Mouse (Mus musculus): ENCODE results near the gene Odf4. TPM values are rescaled to one million over a fixed set of nuclear protein-coding genes. Genes with fewer than 3 reads are reported as not detected.
"Not testable (repeated sequence)": the region's sequence is repeated elsewhere in the genome, so short reads cannot be mapped to it uniquely, and the experiment has no call there.

The Odf4 gene
- polyA plus RNA-seq, 1 experiment from 2014 or later: not detected

- ATAC-seq (no peak), DNase-seq (ENCODE audit: low spot score) (no peak)
- H3K9me3 ChIP-seq (replicated peaks; ENCODE audit: control insufficient read depth, low read length): no peaks in the 10 kb centered on the region
- no peaks in the 10 kb centered on the region for H3K36me3 ChIP-seq (ENCODE audit: control insufficient read depth, insufficient read depth, low read length)
- no peak overlapping the region for H3K4me2 ChIP-seq (ENCODE audit: low read length)
- WGBS: 61% methylated on average over 1 of the region's 1 CpGs
- no peak overlapping the region for H3K27ac ChIP-seq (ENCODE audit: low read depth, low read length)
- no peak overlapping the region for H3K4me3 ChIP-seq (ENCODE audit: low read depth, low read length)
- H3K27me3 ChIP-seq (replicated peaks; ENCODE audit: control insufficient read depth, insufficient read depth, low read length): no peaks in the 10 kb centered on the region
- H3K9ac ChIP-seq (ENCODE audit: low read length): no peak overlapping the region
- H3K4me1 ChIP-seq (ENCODE audit: control insufficient read depth, insufficient read depth, low read length): peaks cover 7% of the 10 kb centered on the region; the same call in 1 of the 2 replicates
These were observed 39.7 kb upstream of the Odf4 start for GRCm38 (mm10) chr11:68966554-68966953.

DNA sequence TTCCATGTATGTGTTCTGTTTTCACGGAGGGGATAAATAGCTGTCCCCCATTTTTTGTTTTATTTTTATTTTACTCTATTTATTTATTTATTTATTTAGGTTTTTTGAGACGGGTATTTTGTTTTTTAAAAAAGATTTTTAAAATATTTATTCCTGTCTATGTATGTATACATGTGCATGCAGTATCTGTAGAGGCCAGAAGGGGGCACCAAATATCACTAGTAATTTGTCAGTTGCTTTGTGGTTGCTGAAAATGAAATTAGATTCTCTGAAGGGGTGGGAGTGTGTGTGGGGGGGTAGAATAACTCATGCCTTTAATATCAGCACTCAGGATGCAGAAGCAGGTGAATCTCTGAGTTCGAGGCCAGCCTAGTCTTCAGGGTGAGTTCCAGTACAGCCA lies 39.0 kb upstream of the Odf4 start:
- H3K4me1 ChIP-seq (ENCODE audit: control insufficient read depth, insufficient read depth, low read length): peaks cover 7% of the 10 kb centered on the region; the same call in 1 of the 2 replicates
- H3K9me3 ChIP-seq (replicated peaks; ENCODE audit: control insufficient read depth, low read length): no peaks in the 10 kb centered on the region
- ATAC-seq (no peak), DNase-seq (ENCODE audit: low spot score) (peak; percentile 75)
- no peaks in the 10 kb centered on the region for H3K27me3 ChIP-seq (replicated peaks; ENCODE audit: control insufficient read depth, insufficient read depth, low read length)
- H3K27ac ChIP-seq (ENCODE audit: low read depth, low read length): no peak overlapping the region
- H3K4me2 ChIP-seq (ENCODE audit: low read length): no peak overlapping the region
- H3K36me3 ChIP-seq (ENCODE audit: control insufficient read depth, insufficient read depth, low read length): no peaks in the 10 kb centered on the region
- no peak overlapping the region for H3K9ac ChIP-seq (ENCODE audit: low read length)
- WGBS: 36% methylated on average over 3 of the region's 3 CpGs
- no peak overlapping the region for H3K4me3 ChIP-seq (ENCODE audit: low read depth, low read length)

DNA sequence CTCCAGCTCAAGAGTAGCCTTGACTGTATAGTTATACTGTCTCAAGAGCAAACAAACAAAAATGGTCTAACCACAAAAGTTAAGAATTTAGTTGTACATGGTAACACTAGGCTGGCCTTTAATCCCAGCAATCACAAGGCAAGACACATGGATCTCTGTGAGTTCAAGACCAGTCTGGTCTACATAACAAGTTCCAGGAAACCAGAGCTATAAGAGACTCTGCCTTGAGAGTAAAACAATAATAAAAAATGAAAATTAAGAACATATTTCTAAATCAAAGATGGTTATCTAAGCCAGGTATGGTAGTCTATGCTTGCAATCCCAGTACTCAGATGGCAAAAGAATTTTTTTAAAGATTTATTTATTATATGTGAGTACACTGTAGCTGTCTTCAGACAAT lies 38.2 kb upstream of the Odf4 start:
- H3K9me3 ChIP-seq (replicated peaks; ENCODE audit: control insufficient read depth, low read length): no peaks in the 10 kb centered on the region
- H3K27me3 ChIP-seq (replicated peaks; ENCODE audit: control insufficient read depth, insufficient read depth, low read length): no peaks in the 10 kb centered on the region
- H3K4me3 ChIP-seq (ENCODE audit: low read depth, low read length): no peak overlapping the region
- ATAC-seq (no peak), DNase-seq (ENCODE audit: low spot score) (no peak)
- H3K4me2 ChIP-seq (ENCODE audit: low read length): no peak overlapping the region
- H3K27ac ChIP-seq (ENCODE audit: low read depth, low read length): no peak overlapping the region
- H3K36me3 ChIP-seq (ENCODE audit: control insufficient read depth, insufficient read depth, low read length): no peaks in the 10 kb centered on the region
- peaks cover 7% of the 10 kb centered on the region; the same call in 1 of the 2 replicates for H3K4me1 ChIP-seq (ENCODE audit: control insufficient read depth, insufficient read depth, low read length)
- H3K9ac ChIP-seq (ENCODE audit: low read length): no peak overlapping the region

DNA sequence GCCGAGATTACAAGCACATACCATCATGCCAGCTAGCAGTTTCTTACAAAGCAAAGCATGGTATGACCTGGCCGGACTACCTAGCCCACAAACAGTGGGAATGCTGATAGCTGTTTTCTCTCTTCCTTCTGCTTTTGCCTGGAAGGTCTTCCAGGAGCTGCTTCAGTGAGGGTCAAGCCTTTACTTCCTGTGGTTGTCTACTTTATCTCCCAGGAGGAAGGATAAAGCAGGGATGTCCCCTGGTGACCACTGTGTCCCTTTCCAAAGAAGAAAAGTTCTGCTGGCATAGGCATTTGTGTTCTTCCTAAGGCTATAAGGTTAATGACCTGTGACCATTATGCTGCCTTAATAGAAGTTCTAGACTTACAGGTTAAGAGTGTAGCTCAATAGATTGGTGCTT lies 36.5 kb upstream of the Odf4 start:
- ATAC-seq (no peak), DNase-seq (ENCODE audit: low spot score) (no peak)
- H3K27ac ChIP-seq (ENCODE audit: low read depth, low read length): no peak overlapping the region
- no peaks in the 10 kb centered on the region for H3K27me3 ChIP-seq (replicated peaks; ENCODE audit: control insufficient read depth, insufficient read depth, low read length)
- H3K36me3 ChIP-seq (ENCODE audit: control insufficient read depth, insufficient read depth, low read length): no peaks in the 10 kb centered on the region
- H3K9me3 ChIP-seq (replicated peaks; ENCODE audit: control insufficient read depth, low read length): no peaks in the 10 kb centered on the region
- WGBS: 71% methylated on average over 2 of the region's 2 CpGs
- H3K9ac ChIP-seq (ENCODE audit: low read length): no peak overlapping the region
- no peak overlapping the region for H3K4me3 ChIP-seq (ENCODE audit: low read depth, low read length)
- H3K4me2 ChIP-seq (ENCODE audit: low read length): no peak overlapping the region
- peaks cover 6% of the 10 kb centered on the region; the same call in 1 of the 2 replicates for H3K4me1 ChIP-seq (ENCODE audit: control insufficient read depth, insufficient read depth, low read length)

DNA sequence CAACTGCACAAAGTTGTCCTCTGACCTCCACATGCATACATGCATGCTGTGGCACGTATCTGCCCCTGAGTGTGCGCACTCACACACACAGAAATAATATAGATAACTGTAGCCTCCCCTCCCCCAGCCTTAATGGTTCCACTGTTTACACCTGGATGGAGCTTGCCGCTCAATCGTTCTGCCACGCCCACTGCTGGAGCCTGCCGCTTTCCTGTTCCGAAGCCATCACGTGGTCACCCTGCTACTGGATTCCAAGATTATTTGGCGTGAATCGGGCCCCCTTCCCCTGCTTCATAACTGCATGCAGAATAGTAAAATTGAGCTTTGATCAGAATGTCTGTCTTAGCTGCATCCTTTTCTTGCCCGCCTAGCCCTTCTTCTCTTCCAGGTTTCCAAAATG lies 35.3 kb upstream of the Odf4 start:
- H3K9me3 ChIP-seq (replicated peaks; ENCODE audit: control insufficient read depth, low read length); H3K4me2 ChIP-seq (ENCODE audit: low read length); H3K4me1 ChIP-seq (ENCODE audit: control insufficient read depth, insufficient read depth, low read length); ATAC-seq; DNase-seq (ENCODE audit: low spot score); H3K9ac ChIP-seq (ENCODE audit: low read length); H3K27me3 ChIP-seq (replicated peaks; ENCODE audit: control insufficient read depth, insufficient read depth, low read length); H3K27ac ChIP-seq (ENCODE audit: low read depth, low read length); H3K36me3 ChIP-seq (ENCODE audit: control insufficient read depth, insufficient read depth, low read length); H3K4me3 ChIP-seq (ENCODE audit: low read depth, low read length): not testable (repeated sequence)
- WGBS: 21% methylated on average over 11 of the region's 11 CpGs

DNA sequence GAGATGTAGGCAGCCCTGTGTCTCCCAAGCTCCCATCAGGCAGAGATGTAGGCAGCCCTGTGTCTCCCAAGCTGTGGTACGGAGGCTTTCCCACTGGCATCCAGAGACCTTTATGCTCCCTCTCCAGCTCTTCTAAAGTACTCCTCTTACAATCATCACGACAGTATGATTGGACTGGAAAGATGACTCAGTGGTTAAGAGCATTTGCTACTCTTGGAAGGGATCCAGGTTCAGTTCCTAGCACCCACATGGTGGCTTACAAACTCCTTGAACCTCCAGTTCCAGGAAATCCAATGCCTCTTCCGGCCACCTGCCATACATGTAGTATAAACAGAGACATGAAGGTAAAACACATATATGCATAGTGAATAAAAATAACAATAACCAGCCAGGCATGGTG lies 34.7 kb upstream of the Odf4 start:
- Histone ChIP-seq H3K4me1 (ENCODE audit: control insufficient read depth, insufficient read depth, low read length) (no peaks in the 10 kb centered on the region), H3K36me3 (ENCODE audit: control insufficient read depth, insufficient read depth, low read length) (no peaks in the 10 kb centered on the region), H3K9ac (ENCODE audit: low read length) (no peak overlapping the region), H3K27me3 (replicated peaks; ENCODE audit: control insufficient read depth, insufficient read depth, low read length) (no peaks in the 10 kb centered on the region), H3K27ac (ENCODE audit: low read depth, low read length) (no peak overlapping the region), H3K9me3 (replicated peaks; ENCODE audit: control insufficient read depth, low read length) (no peaks in the 10 kb centered on the region), H3K4me3 (ENCODE audit: low read depth, low read length) (no peak overlapping the region), H3K4me2 (ENCODE audit: low read length) (no peak overlapping the region)
- 83% methylated on average over 3 of the region's 3 CpGs for WGBS
- ATAC-seq (no peak), DNase-seq (ENCODE audit: low spot score) (no peak)

GRCm38 (mm10) chr11:68957971-68958370 lies 31.1 kb upstream of the Odf4 start:
- ATAC-seq: no peak
- no peak overlapping the region for H3K4me3 ChIP-seq (ENCODE audit: low read depth, low read length)

DNA sequence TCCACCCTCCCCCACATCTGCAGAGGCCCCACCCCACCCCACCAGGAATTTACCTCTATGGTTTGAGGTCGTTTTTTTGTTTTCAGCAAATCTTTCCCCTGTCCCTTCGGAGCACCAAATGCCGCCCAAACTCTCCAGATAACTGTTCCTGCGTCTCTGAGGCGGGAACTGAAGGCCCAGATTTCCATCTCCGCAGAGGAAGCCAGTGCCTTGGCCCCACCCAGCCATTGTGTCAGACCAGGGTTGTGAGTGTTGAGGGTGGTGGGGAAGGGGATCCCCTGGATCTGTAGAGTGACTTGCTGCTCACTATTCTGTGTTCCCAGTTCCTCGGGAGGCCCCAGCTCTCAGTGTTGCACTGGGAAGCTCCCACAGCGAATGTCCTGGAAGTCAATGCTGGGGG lies 30.4 kb upstream of the Odf4 start, which contains the start of gene Arhgef15:
TSS of gene Arhgef15 (minus strand) at position 173 of the 400 bp plus-strand sequence.
- H3K4me3 ChIP-seq (ENCODE audit: low read depth, low read length): no peak within 1 kb of the TSS
- DNase-seq (ENCODE audit: low spot score) (no peak), ATAC-seq (no peak)
- H3K27ac ChIP-seq (ENCODE audit: low read depth, low read length): peak within 1 kb of the TSS; percentile 24; the same call in 1 of the 2 replicates
- no peaks in the 10 kb centered on the region for H3K9me3 ChIP-seq (replicated peaks; ENCODE audit: control insufficient read depth, low read length)
- H3K9ac ChIP-seq (ENCODE audit: low read length): no peak within 1 kb of the TSS
- H3K36me3 ChIP-seq (ENCODE audit: control insufficient read depth, insufficient read depth, low read length): no peaks in the 10 kb centered on the region
- WGBS: 33% methylated on average over 8 of the region's 8 CpGs
- peaks cover 6% of the 10 kb centered on the region; the same call in 1 of the 2 replicates for H3K4me1 ChIP-seq (ENCODE audit: control insufficient read depth, insufficient read depth, low read length)
- peaks cover 18% of the 10 kb centered on the region for H3K27me3 ChIP-seq (replicated peaks; ENCODE audit: control insufficient read depth, insufficient read depth, low read length)
- no peak within 1 kb of the TSS for H3K4me2 ChIP-seq (ENCODE audit: low read length)

More at GRCm38 (mm10) chr11:68957971-68958370, 31.1 kb upstream of the Odf4 start:
- H3K27ac ChIP-seq (ENCODE audit: low read depth, low read length): no peak overlapping the region
- H3K36me3 ChIP-seq (ENCODE audit: control insufficient read depth, insufficient read depth, low read length): no peaks in the 10 kb centered on the region
- peaks cover 18% of the 10 kb centered on the region for H3K27me3 ChIP-seq (replicated peaks; ENCODE audit: control insufficient read depth, insufficient read depth, low read length)
- 93% methylated on average over 1 of the region's 1 CpGs for WGBS
- no peak overlapping the region for H3K4me2 ChIP-seq (ENCODE audit: low read length)
- no peak overlapping the region for H3K9ac ChIP-seq (ENCODE audit: low read length)
- peaks cover 6% of the 10 kb centered on the region; the same call in 1 of the 2 replicates for H3K4me1 ChIP-seq (ENCODE audit: control insufficient read depth, insufficient read depth, low read length)
- H3K9me3 ChIP-seq (replicated peaks; ENCODE audit: control insufficient read depth, low read length): no peaks in the 10 kb centered on the region
- DNase-seq (ENCODE audit: low spot score): no peak

GRCm38 (mm10) chr11:68956697-68957096 lies 29.8 kb upstream of the Odf4 start:
- Histone ChIP-seq H3K9me3 (replicated peaks; ENCODE audit: control insufficient read depth, low read length) (no peaks in the 10 kb centered on the region), H3K4me3 (ENCODE audit: low read depth, low read length) (no peak overlapping the region), H3K9ac (ENCODE audit: low read length) (no peak overlapping the region), H3K4me1 (ENCODE audit: control insufficient read depth, insufficient read depth, low read length) (peaks cover 6% of the 10 kb centered on the region; the same call in 1 of the 2 replicates), H3K36me3 (ENCODE audit: control insufficient read depth, insufficient read depth, low read length) (no peaks in the 10 kb centered on the region), H3K27me3 (replicated peaks; ENCODE audit: control insufficient read depth, insufficient read depth, low read length) (peaks cover 18% of the 10 kb centered on the region), H3K27ac (ENCODE audit: low read depth, low read length) (peak overlapping the region; percentile 24; the same call in 1 of the 2 replicates), H3K4me2 (ENCODE audit: low read length) (no peak overlapping the region)
- ATAC-seq: no peak
- DNase-seq (ENCODE audit: low spot score): no peak
- 27% methylated on average over 13 of the region's 13 CpGs for WGBS

Measured in forebrain, embryonic 14.5 days (tissue).